Mouse (Mus musculus) cerebellum, adult 9-10 months (tissue): ENCODE data around the gene Tbc1d5.

Experiments used
- DNase-seq: peaks from one replicate; pipeline ENCODE4 v3.0.0; 2022

Gene Tbc1d5

GRCm38 (mm10) chr17:50872600-50872999, 306.6 kb downstream of the Tbc1d5 start:
- no peak for DNase-seq

DNA sequence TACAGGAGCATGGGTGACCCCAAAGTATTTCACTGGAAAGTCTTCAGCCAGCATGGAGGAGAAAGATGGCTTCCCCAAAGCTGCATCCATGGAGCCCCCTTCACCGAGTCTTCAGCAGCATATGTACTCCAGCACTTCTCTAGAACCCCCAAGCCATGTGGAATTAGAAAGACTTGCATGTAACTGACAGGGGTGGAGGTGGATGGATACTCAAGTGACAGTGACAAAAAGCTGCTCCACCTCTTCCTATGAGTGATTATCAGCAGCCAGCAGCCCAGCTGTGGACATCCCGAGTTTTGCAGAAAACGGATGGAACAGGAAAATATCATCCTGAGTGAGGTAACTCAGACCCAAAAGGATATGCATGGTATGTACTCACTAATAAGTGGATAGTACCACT, 311.9 kb downstream of the Tbc1d5 start:
- no peak for DNase-seq

DNA sequence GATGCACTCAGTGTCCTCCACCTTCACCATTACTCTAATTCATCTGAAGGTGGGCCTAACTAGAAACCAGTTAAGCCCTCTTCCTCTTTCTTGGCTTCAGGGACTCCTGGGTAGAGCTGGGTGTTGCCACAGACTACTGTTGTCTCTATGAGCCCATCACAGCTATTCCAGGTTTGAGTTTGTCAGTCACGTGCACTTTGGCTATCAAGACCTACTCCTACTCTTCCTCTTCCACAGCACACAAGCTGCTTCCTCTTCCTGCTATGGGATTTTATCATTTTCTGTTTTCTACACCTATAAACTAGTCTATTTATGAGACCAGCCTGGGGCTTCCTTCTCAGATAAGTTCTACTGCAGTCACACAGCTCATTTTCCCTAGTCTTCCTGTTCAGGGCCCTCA, 314.4 kb downstream of the Tbc1d5 start:
- DNase-seq: no peak

- DNase-seq: no peak
Measured at GRCm38 (mm10) chr17:50853220-50853619, 325.9 kb downstream of the Tbc1d5 start.

DNA sequence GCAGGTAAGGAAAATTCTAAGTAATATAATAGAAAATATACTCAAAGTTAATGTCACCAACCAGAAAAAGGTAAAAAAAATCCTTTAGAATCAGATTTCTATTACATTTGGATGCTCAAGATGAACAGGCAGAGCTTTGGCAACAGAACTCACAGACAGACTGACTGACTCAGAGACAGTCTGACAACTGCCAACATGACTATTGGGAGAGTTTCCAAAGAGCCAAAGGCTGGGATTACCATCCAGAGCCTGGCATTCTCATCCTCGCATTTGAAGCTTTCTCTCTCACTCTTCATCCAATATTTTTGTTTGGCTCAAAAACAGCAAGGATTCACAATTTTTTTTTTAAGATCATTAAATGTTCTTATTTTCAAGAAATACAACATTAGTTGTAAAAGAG, 327.8 kb downstream of the Tbc1d5 start:
- peak; percentile 4 for DNase-seq

DNA sequence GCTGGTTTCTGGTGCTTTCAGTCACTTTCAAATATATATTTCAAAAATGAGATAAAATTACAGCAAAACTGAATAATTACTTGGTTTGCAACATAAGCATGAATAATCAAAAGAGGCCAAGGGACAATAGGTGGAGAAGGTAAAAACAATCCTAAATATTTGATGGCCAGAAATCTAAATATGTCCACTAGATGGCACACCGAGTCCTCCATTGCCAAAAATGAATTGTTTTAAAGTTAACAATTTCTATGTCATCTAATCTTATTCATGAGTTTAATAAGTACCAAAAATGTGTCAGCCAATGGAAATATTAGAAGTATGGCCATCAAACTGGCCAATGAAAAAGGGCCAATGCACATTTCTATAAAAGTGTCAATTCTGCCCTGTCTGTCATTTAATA, 365.1 kb downstream of the Tbc1d5 start:
- peak; percentile 26 for DNase-seq

- no peak for DNase-seq
Measured at GRCm38 (mm10) chr17:50813580-50813979, 365.6 kb downstream of the Tbc1d5 start.

DNA sequence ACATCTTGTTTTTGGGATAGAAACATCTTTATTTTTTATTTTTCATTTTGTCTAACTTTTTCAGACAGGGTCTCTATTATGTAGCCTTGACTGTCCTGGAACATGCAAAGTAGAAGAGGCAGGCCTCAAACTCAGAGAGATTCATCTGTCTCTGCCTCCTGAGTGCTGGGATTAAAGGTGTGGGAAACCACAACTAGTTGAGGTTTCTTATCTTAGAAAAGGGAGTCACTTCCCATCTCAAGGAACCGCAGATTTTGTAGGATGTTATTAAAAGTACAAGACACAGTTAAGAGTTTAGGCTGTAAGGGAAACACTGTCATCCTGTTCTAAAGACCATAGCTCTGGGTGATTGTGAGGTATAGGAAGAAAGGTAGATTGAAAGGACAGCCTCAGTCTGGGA, 373.5 kb downstream of the Tbc1d5 start:
- DNase-seq: no peak

- no peak for DNase-seq
Measured at GRCm38 (mm10) chr17:50803234-50803633, 375.9 kb downstream of the Tbc1d5 start.

DNA sequence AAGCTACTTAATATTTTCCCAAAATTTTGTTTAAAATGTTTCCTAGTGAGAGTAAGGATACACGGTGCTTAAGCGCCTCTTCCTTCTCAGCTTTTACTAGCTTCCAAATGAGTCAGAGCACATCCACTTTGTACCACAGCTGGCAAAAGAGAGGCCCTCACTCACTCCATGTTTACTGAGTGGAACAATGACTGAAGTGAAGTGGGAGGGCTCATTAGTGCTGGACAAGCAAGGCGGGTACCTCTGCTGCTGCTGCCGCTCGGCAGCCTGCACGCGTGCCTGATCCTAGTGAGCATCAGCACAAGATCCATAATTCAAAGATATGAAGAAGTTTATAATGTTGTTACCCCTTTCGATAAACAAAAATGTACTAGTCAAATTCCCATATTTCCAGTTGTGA, 376.8 kb downstream of the Tbc1d5 start:
- DNase-seq: no peak

DNA sequence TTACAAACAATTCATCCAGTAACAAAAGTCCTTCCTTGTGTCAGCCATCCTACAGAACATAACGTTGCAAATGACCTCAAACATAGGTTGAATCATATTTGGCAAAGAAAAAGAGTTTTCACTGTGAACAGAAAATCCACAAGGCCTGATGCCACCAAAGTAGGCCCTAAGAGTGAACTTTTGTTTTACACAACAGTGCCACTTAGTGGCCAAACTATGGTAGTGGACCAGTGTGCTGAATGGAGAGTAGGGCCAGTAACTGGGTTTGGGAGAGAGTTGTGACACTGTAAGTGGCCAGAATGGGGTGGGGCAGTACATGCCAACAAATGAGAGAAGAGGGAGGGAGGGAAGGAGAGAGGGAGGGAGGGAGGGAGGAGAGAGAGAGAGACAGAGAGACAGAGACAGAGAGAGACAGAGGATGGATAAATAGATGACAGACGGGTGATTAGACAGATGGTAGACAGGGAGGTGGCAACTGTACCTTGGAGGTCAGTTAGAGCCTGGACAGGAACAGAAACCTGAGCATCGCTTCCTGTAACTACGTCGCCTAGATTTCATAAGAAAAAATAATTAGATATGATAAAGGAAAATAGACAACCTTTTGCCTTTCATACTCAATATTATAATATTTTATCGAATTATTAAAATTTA, 383.6 kb downstream of the Tbc1d5 start:
- DNase-seq: peak; percentile 85

DNA sequence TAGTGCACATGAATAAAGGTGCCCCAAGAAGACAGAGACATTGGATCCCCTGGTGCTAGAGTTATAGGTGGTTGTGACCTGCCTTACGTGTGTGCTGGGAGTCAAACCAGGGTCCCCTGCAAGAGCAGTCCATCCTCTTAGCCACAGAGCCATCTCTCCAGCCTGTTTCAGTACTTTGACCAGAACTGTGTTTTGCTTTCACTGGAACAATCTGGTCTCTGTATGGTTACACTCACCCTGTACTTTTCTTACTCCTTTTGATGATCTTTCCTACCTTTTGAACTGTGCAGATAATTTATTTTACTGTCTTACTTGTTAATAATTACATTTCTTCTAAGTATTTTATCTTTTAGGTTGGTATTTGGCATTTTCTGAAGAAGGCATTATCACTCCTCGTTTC, 387.5 kb downstream of the Tbc1d5 start:
- DNase-seq: no peak

DNA sequence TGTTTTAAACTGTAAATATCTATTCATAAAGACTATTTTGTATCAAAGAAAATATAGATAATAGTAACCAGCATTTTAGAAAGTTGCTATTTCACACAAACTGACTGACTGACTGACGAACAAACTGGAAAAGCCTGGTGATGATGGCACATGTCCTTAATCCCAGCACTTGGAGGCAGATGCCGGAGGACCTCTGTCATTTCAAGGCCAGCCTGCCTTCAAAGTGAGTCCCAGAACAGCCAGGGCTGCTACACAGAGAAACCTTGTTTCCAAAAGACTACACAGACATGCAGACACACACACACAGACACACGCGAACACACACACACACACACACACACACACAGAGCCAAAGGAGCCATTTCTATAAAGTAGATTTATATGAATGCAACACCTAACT, 390.3 kb downstream of the Tbc1d5 start:
- DNase-seq: no peak

DNA sequence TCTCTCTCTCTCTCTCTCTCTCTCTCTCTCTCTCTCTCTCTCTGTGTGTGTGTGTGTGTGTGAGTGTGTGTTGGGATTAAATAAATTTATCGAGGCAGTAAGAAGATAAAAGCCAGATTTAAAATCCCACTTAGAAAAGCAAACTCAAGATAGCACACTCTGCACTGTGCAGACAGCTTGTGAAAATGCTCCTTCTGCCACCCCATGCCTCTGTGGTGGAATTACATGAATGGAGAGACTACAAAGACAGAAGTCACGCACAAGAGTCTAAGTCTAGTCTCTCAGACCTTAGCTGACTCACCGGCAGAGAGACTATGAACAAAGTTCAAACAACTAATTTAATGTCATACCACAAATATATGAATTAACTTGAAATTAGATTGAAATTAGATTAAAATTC, 403.9 kb downstream of the Tbc1d5 start:
- DNase-seq: no peak

- no peak for DNase-seq
Measured at GRCm38 (mm10) chr17:50764387-50764786, 414.8 kb downstream of the Tbc1d5 start.

- DNase-seq: peak; percentile 39
Measured at GRCm38 (mm10) chr17:50763407-50763806, 415.7 kb downstream of the Tbc1d5 start.

- peak; percentile 44 for DNase-seq
Measured at GRCm38 (mm10) chr17:50762231-50762630, 416.9 kb downstream of the Tbc1d5 start.

DNA sequence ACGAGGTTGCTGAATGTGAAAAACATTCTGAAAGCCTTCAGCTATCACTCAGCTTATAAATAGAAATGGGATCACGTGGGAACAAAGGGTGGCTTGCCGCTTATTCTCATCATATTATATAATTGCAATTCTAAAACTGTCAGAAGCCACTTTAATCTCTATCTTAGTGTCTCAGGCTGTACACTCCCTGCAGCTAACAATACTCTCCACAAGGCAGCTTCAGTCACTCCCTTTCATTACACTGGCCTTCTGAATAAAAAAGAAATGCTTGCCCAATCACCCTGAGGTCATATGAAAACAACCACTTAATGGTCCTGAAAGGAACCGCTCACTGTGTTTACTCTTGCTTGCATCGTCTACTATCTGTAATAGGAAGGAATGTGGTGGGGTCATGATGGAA, 418.1 kb downstream of the Tbc1d5 start:
- DNase-seq: no peak

DNA sequence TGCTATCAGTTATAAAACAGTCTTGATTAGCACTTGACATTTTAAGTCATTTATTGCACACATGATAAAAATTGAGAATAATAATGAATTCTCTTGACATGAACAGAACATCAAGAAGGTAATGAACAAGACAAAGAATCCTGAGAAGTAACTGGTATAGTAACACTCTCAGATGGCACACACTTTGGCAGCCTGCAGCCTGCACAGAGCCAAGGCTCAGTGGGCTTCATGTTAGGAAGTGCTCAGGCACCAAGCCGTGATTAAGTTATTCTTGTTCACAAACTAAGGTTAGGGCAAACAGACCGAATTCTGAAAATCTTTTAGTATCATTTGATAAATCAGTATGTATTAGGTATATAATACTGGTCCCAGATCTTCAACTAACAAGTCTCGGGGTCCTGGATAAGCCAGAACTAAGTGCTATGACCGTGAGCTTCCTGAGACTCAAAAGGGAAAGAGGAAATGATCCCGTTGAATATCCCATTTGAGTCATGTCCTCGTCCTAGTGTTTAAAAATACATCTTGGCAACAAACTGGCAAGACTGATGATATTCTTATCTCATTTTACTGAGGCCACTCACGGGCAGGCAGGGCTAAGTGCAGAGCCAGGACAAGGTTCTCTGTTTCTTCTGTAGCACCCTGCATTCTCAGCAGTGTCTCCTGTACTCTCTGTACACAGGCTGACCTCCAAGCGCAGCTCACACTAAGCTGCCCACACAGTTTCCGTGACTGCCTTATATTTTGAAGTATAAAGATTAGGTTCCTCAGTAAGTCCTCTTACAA, 425.6 kb downstream of the Tbc1d5 start:
- DNase-seq: peak; percentile 27

GRCm38 (mm10) chr17:50752753-50753152, 426.4 kb downstream of the Tbc1d5 start:
- no peak for DNase-seq

GRCm38 (mm10) chr17:50751911-50752310, 427.2 kb downstream of the Tbc1d5 start:
- DNase-seq: no peak

GRCm38 (mm10) chr17:50750874-50751273, 428.3 kb downstream of the Tbc1d5 start:
- no peak for DNase-seq

DNA sequence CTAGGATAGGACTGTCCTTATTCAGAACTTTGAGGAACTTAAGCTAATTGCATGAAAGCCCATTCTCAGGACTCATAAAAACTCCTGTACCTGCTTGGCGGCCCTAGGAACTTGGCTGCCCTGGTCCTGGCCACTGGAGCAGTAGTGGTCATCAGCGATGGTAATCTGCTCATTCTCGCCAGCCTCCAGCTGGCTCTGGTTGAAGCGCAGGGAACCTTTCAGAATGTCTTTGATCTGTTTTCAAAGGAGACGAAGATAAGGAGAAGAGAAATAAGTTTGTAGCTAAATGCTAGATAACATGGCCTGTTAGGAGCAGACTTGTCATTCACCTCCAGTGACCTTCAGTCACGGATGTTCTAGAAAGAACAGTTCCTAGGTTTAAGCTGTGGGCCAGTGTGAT, 437.8 kb downstream of the Tbc1d5 start:
- DNase-seq: no peak

DNA sequence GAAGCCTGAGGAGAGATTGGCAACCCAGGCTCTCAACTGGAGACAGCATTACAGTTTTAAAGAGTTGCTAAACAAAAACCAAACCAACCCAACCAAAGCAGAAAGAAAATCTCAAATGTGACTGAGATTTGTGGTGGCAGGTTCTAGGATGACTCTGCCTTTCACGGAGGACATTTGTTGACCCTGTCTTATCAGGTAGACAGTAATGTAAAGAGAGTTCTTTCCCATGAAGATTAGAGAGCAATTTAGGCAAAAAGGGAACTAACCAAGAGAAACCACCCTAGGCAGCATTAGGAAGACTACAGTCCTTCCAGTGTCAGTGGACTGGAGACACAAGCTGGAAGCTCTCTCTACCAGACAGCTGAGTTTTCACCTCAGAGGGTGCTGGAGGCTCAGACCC, 438.3 kb downstream of the Tbc1d5 start:
- DNase-seq: no peak

DNA sequence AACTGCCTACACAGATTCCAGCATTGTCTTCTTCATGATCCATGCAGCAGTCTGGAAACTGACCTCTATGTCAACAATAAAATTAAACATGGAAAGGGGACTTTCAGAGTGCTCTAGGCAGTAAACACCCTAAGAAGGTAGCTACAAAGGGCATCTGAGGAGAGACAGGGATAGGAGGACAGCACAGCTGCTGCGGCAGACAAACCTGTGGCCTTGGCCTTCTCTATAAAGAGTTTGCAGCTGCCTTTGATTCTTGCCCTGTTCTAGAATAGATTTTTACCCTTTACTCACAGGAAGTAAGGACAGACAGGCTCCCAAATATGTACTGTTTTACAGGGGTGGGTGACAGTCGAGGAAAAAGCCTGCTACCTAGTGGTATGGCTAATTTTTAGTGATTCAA, 440.7 kb downstream of the Tbc1d5 start:
- no peak for DNase-seq
